Mouse (Mus musculus) adrenal gland, postnatal 36 days (tissue): ENCODE measurements around the gene Rasa4. TPM values are rescaled to one million over a fixed set of nuclear protein-coding genes. Genes with fewer than 3 reads are reported as not detected.
"Not testable (repeated sequence)": the region's sequence is repeated elsewhere in the genome, so short reads cannot be mapped to it uniquely, and the experiment has no call there.

Source experiments
- DNase-seq, 2 experiments: peaks; one replicate each; pipeline ENCODE4 v3.0.0; 2021; ENCODE audit warnings: mixed read lengths in 1 of 2
- total RNA-seq, 2 experiments: library from RNA; stranded (reverse); gene quantifications; 2 replicates each; pipeline ENCODE4 v1.2.3; 2021

Rasa4 gene
- total RNA-seq, 2 experiments from 2014 or later: 11.2 to 11.9 TPM

- DNase-seq: peak in 1 of 2 experiments; percentile 19
These were observed 25.3 kb downstream of the Rasa4 start for GRCm38 (mm10) chr5:136109042-136109441.

GRCm38 (mm10) chr5:136113546-136113945 lies 29.8 kb downstream of the Rasa4 start:
- not testable (repeated sequence) for DNase-seq

GRCm38 (mm10) chr5:136115891-136116783 lies 32.4 kb downstream of the Rasa4 start, which contains the start of gene Polr2j:
TSS of gene Polr2j (plus strand) at chr5:136116631.
- peak; percentile 97 to 99 for DNase-seq

GRCm38 (mm10) chr5:136116784-136117112 lies 33.0 kb downstream of the Rasa4 start:
- DNase-seq: no peak

GRCm38 (mm10) chr5:136122165-136122564 lies 38.4 kb downstream of the Rasa4 start:
- no peak for DNase-seq

GRCm38 (mm10) chr5:136135571-136136291 lies 52.0 kb downstream of the Rasa4 start, which contains the start of the genes Lrwd1 and Alkbh4:
TSS of gene Lrwd1 (minus strand) at chr5:136136074.
TSS of gene Alkbh4 (plus strand) at chr5:136136146.
- DNase-seq: peak; percentile 97

- no peak for DNase-seq
These were observed 52.7 kb downstream of the Rasa4 start for GRCm38 (mm10) chr5:136136292-136136990.

- peak; percentile 49 to 68 for DNase-seq
These were observed 54.0 kb downstream of the Rasa4 start for GRCm38 (mm10) chr5:136137658-136138274.

GRCm38 (mm10) chr5:136139393-136139792 lies 55.7 kb downstream of the Rasa4 start:
- DNase-seq: no peak

- DNase-seq: no peak
These were observed 56.4 kb downstream of the Rasa4 start for GRCm38 (mm10) chr5:136140057-136140482.

- DNase-seq: no peak
These were observed 59.0 kb downstream of the Rasa4 start for GRCm38 (mm10) chr5:136142746-136143145.

- no peak for DNase-seq
These were observed 59.5 kb downstream of the Rasa4 start for GRCm38 (mm10) chr5:136143161-136143755.

GRCm38 (mm10) chr5:136144606-136145430 lies 61.1 kb downstream of the Rasa4 start:
- DNase-seq: no peak

- no peak for DNase-seq
These were observed 63.2 kb downstream of the Rasa4 start for GRCm38 (mm10) chr5:136146936-136147335.

GRCm38 (mm10) chr5:136147704-136148103 lies 64.0 kb downstream of the Rasa4 start:
- DNase-seq: no peak

GRCm38 (mm10) chr5:136149134-136149576 lies 65.4 kb downstream of the Rasa4 start:
- not testable (repeated sequence) for DNase-seq

GRCm38 (mm10) chr5:136152365-136152764 lies 68.6 kb downstream of the Rasa4 start:
- DNase-seq: no peak

- DNase-seq: no peak
These were observed 71.7 kb downstream of the Rasa4 start for GRCm38 (mm10) chr5:136155399-136155798.

GRCm38 (mm10) chr5:136160084-136160483 lies 76.4 kb downstream of the Rasa4 start:
- not testable (repeated sequence) for DNase-seq
